Mouse (Mus musculus) hindbrain, embryonic 14.5 days (tissue): ENCODE results near the gene Atp6v1d. TPM values are rescaled to one million over a fixed set of nuclear protein-coding genes. Genes with fewer than 3 reads are reported as not detected.
A peak's percentile ranks its signal among the peaks of the same experiment; 100 is the strongest.

Source experiments
- ATAC-seq: fragments of 200-750 bp; cut with Nextera tagmentation; 2 replicates; pipeline ENCODE4 v1.8.0; 2017; ENCODE audit warnings: moderate number of reproducible peaks, mild to moderate bottlenecking, moderate TSS enrichment, moderate library complexity; ENCODE audit not compliant: low FRiP score
- DNase-seq: peaks from one replicate; pipeline ENCODE4 v3.0.0-alpha.2; 2015; ENCODE audit warnings: low spot score
- H3K27ac ChIP-seq: fragments of 300-500 bp; sonication (generic); 2 replicates; pipeline ENCODE4 v1.5.1; 2014; ENCODE audit warnings: mild to moderate bottlenecking, moderate library complexity
- H3K27me3 ChIP-seq: fragments of 300-500 bp; sonication (generic); 2 replicates; pipeline ENCODE4 v1.6.1; 2014; ENCODE audit warnings: mild to moderate bottlenecking, low read length, mixed read lengths; ENCODE audit not compliant: control insufficient read depth, insufficient read depth
- H3K36me3 ChIP-seq: fragments of 300-500 bp; sonication (generic); replicated peaks from 2 replicates; pipeline ENCODE4 v1.6.1; 2014; ENCODE audit not compliant: control insufficient read depth, insufficient read depth
- H3K4me1 ChIP-seq: fragments of 300-500 bp; sonication (generic); replicated peaks from 2 replicates; pipeline ENCODE4 v1.6.1; 2014; ENCODE audit warnings: antibody characterized with exemption, low read length, mixed read lengths; ENCODE audit not compliant: control insufficient read depth, insufficient read depth
- H3K4me2 ChIP-seq: fragments of 300-500 bp; sonication (generic); replicated peaks from 2 replicates; pipeline ENCODE4 v1.6.1; 2014; ENCODE audit warnings: mild to moderate bottlenecking, moderate library complexity
- H3K4me3 ChIP-seq: fragments of 300-500 bp; sonication (generic); replicated peaks from 2 replicates; pipeline ENCODE4 v1.5.1; 2014; ENCODE audit warnings: mild to moderate bottlenecking, low read length
- H3K9ac ChIP-seq: fragments of 300-500 bp; sonication (generic); 2 replicates; pipeline ENCODE4 v1.6.1; 2014
- H3K9me3 ChIP-seq: fragments of 300-500 bp; sonication (generic); 2 replicates; pipeline ENCODE4 v1.6.1; 2016; ENCODE audit warnings: low read length; ENCODE audit not compliant: control insufficient read depth
- WGBS: fragments of 180-500 bp; shearing (Covaris S2); extraction: QIAGEN DNeasy Blood & Tissue Kit; methylation state at CpG from one replicate; pipeline ENCODE4 v1.1.7; 2014; 5-methylcytosine and 5-hydroxymethylcytosine counted together
- polyA plus RNA-seq: library from polyadenylated mRNA; unstranded; fragments of >200 nt; fragmentation: Nextera tagmentation; extraction: Ambion mirVana; gene quantifications from 2 replicates; pipeline ENCODE4 v1.2.1, GENCODE M21; 2014

Gene Atp6v1d
- polyA plus RNA-seq: 128 and 135 TPM in 2 replicates

DNA sequence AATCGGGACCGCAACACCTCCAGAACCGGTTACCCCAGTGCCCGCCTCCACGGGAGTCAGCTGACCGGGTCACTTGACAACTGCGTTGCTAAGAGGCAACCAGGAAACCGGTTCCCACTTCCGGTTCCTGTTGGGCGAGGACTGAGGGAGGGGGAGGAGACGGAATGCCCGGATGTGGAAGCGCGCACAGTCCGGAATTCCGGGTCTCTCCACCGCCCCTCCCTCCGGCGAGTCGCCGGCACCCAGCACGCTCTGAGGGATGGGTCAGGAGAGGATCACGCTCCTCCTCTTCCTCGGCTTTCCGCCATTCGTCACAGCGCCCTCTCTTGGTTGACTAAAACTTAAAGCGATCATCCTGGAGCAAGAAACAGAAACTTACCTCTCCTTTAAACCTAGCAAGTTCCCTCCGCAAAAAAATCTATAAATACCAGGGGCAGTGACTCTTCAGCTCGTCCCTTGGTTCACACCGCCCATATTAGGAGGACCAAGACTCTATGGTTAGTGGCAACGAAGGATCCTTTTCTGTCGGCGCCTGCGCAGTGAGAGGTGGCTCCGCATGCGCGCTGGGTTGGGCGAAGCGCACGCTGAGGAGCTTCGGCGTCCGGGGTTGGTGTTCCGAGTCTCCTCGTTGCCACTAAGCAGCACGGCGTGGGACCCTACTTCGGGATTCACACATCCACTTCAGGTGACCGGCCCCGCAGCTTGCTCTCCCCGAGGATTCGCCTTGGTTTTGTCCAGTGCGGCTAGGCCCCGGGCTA lies at the start of gene Atp6v1d, which contains the start of gene Eif2s1:
Gene Atp6v1d (minus strand): TSS at position 143 of the 758 bp plus-strand sequence.
Gene Eif2s1 (plus strand): TSS at position 324 of the 758 bp plus-strand sequence.
- ATAC-seq: peak; percentile 100
- Histone ChIP-seq H3K4me1 (peaks cover 25% of the 10 kb centered on the region), H3K36me3 (peaks cover 9% of the 10 kb centered on the region), H3K27me3 (no peaks in the 10 kb centered on the region), H3K4me3 (peak within 1 kb of the TSS; percentile 70), H3K27ac (peak within 1 kb of the TSS; percentile 85), H3K4me2 (peak within 1 kb of the TSS; percentile 90), H3K9ac (peak within 1 kb of the TSS; percentile 77), H3K9me3 (no peaks in the 10 kb centered on the region)
- peak; percentile 99 for DNase-seq
- under 1% methylated on average over 54 of the region's 55 CpGs for WGBS

DNA sequence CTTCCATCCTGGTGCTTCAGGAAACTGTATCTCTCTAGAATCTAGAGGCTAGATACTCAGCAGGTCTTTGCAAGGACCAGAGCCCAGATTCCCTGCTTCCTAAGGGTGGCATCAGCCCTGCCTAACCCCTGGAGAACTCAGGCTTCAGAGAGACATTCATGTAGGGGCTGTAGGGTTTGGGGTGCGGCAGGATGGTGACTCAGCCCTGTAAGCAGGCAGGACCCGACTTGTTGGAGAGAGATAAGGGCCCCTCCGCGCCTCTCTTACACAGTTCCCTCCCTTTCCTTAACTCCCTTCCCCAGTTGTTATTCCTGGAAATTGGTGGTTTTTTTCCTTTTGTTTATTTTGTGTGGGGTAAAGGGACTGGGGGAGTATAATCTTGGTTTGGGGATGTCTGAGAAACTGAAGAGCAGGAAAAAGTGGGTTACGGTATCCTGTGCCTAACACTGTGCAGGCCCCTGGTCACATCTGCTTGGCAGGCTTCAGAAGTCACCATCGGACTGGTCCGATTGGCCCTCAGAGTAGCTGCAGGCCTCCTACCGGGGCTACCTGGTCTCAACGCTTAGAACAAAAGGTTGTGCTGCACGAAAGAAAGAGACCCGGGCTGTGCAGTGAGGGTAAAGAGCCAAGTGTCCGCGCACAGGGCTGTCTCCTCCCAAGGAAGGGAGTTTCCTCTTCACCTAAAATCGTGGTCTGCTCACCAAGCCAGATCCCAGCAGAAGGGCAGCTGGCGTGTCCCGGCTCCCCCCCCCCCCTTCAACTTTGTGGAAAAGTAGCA lies 49.4 kb upstream of the Atp6v1d start:
- WGBS: 10% methylated on average over 16 of the region's 16 CpGs
- no peak overlapping the region for H3K27ac ChIP-seq
- no peaks in the 10 kb centered on the region for H3K36me3 ChIP-seq
- peaks cover 2% of the 10 kb centered on the region; the same call in 1 of the 2 replicates for H3K9me3 ChIP-seq
- peak overlapping the region; percentile 17; the same call in 1 of the 2 replicates for H3K4me3 ChIP-seq
- no peak for DNase-seq
- H3K4me2 ChIP-seq: peak overlapping the region; percentile 48
- peaks cover 68% of the 10 kb centered on the region for H3K27me3 ChIP-seq
- H3K9ac ChIP-seq: no peak overlapping the region
- peaks cover 8% of the 10 kb centered on the region for H3K4me1 ChIP-seq
- no peak for ATAC-seq

DNA sequence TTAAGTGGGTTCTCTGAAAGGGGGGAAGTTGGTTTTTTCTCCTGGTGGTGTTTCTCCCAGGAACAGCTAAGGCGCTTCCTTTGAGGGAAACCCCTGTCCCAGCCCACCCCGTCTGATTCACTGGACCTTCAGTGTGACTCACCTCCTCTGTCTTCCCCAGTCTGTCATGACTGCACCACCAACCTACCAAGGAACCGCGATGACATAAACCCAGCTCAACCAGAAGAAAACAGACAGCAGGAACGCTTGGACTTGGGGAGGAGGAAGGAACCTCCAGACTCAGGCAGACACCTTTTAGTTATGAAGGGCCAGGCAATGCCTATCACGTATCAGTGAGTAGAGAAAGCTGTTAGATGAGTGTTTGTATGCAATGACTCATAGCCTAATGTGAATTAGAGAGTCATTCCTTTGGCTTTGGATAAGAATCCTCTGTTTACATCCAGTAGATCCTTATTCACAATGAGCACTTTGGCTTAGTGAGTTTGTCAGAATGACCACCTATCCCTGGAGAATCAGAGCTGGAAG lies 46.7 kb upstream of the Atp6v1d start:
- Histone ChIP-seq H3K4me1 (peaks cover 8% of the 10 kb centered on the region), H3K9ac (no peak overlapping the region), H3K4me3 (no peak overlapping the region), H3K4me2 (no peak overlapping the region), H3K27me3 (peaks cover 64% of the 10 kb centered on the region), H3K9me3 (peaks cover 2% of the 10 kb centered on the region; the same call in 1 of the 2 replicates), H3K27ac (no peak overlapping the region), H3K36me3 (no peaks in the 10 kb centered on the region)
- no peak for ATAC-seq
- DNase-seq: no peak
- WGBS: 79% methylated on average over 6 of the region's 6 CpGs

DNA sequence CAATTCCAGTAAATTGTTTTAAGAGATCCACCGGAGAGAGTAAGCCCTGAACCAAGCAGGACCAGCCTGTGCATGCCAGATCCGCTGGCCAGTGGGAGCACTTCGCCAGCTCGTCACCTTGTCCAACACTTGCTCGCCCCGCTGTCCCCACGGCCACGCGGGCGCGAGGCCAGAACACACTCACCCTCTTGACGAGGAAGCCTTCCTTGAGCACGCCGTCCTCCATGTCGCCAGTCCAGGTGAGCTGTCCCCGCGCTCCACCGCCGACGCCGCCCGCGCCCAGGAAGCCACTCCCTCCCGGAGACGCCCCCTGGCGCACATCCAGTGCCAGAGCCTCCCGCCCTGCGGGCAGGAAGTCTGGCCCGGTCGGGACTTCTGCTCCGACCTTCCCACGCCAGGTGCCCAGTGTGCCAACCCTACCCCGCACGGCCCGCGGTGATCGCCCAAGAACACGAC lies 45.3 kb upstream of the Atp6v1d start, which contains the start of gene Plek2:
Gene Plek2 (minus strand): TSS at position 258 of the 456 bp plus-strand sequence.
- 2% methylated on average over 38 of the region's 38 CpGs for WGBS
- Histone ChIP-seq H3K4me1 (peaks cover 7% of the 10 kb centered on the region), H3K36me3 (no peaks in the 10 kb centered on the region), H3K9me3 (peaks cover 2% of the 10 kb centered on the region; the same call in 1 of the 2 replicates), H3K9ac (peak within 1 kb of the TSS; percentile 55), H3K4me3 (peak within 1 kb of the TSS; percentile 39), H3K4me2 (peak within 1 kb of the TSS; percentile 93), H3K27me3 (peaks cover 52% of the 10 kb centered on the region), H3K27ac (no peak within 1 kb of the TSS)
- ATAC-seq (peak; percentile 53; the same call in 1 of the 2 replicates), DNase-seq (peak; percentile 42)

DNA sequence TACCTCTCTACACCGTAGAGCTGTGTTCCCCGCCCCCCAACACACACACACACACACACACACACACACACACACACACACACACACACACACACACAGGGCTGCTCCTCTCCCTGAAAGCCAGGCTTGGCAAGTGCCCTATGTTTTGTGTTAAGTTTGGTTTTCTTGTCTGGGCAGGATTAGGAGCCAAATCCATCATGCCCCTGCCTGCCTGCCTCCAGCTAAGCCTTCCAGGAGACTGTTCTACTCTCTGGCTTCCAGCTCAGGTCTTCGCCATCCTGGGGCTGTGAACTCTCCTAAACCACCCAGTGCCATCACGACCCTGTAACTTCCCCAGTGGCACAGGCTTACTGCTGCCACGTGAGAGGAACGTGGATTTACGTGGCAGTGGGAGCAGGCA lies 43.1 kb upstream of the Atp6v1d start:
- ATAC-seq (no peak), DNase-seq (no peak)
- Histone ChIP-seq H3K36me3 (no peaks in the 10 kb centered on the region), H3K4me2 (no peak overlapping the region), H3K27ac (no peak overlapping the region), H3K27me3 (peaks cover 30% of the 10 kb centered on the region), H3K4me3 (no peak overlapping the region), H3K9ac (no peak overlapping the region), H3K9me3 (peaks cover 2% of the 10 kb centered on the region; the same call in 1 of the 2 replicates), H3K4me1 (no peaks in the 10 kb centered on the region)
- WGBS: 80% methylated on average over 7 of the region's 7 CpGs

DNA sequence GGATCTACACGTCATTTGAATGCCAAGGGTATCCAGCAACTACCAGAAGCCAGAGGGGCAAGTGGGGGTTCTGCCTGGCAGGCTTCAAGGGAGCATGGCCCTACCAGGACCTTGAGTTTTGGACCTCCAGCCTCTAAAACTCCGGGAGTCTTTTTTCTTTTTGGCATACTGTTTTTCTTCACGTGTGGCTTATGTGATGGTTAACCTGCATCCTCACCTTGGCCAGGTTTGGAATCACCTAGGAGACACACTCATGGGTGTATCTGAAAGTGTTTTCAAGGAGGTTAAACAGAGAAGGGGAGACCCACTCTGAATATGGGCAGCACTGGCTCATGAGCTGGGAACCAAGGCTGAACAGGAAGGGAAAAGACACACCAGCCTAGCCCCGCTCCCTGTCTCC lies 41.9 kb upstream of the Atp6v1d start:
- no peak for DNase-seq
- Histone ChIP-seq H3K9me3 (no peaks in the 10 kb centered on the region), H3K27me3 (peaks cover 18% of the 10 kb centered on the region), H3K4me3 (no peak overlapping the region), H3K9ac (no peak overlapping the region), H3K27ac (no peak overlapping the region), H3K4me1 (no peaks in the 10 kb centered on the region), H3K4me2 (no peak overlapping the region), H3K36me3 (no peaks in the 10 kb centered on the region)
- no peak for ATAC-seq
- 83% methylated on average over 4 of the region's 4 CpGs for WGBS

DNA sequence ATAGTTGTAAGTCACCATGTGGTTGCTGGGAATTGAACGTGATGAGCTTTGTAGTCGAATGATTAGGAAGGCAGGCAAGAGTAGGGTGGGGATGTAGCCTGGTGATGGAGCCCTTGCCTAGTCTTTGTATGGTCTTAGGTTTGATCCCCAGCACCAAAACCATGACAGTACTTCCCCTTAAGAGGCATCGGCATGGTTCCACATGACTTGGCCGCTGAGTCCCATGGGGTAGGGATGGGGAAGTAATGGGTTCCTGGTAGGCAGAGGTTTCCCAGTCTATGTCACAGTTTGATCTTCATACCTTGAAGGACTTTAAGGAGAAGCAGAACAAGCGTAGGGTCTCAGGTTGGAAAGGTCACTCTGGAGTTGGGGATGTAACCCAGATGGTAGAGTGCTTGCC lies 40.0 kb upstream of the Atp6v1d start:
- ATAC-seq: no peak
- H3K9ac ChIP-seq: no peak overlapping the region
- DNase-seq: no peak
- H3K4me3 ChIP-seq: no peak overlapping the region
- H3K36me3 ChIP-seq: no peaks in the 10 kb centered on the region
- WGBS: 88% methylated on average over 5 of the region's 5 CpGs
- H3K27ac ChIP-seq: no peak overlapping the region
- 0 out of 2 replicates have a peak, but pooled peaks cover 7% of the 10 kb centered on the region for H3K27me3 ChIP-seq
- H3K4me1 ChIP-seq: no peaks in the 10 kb centered on the region
- H3K9me3 ChIP-seq: no peaks in the 10 kb centered on the region
- H3K4me2 ChIP-seq: no peak overlapping the region

DNA sequence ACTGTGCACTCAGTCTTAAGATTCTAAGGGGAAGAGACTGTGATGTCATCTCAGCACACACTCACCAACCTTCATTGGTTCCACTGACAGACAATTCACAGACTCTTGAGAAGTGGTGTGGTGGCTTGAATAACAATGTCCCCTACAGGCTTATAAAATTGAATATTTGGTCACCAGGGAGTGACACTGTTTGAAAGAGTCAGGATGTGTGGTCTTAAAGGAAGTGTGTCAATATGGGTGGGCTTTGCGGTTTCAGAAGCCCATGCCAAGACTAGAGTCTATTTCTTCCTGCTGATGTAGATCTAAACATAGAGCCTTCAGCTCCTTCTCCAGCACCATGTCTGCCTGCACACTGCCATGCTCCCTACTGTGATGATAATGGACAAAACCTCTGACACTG lies 36.4 kb upstream of the Atp6v1d start:
- DNase-seq: no peak
- no peak overlapping the region for H3K9ac ChIP-seq
- no peak overlapping the region for H3K4me2 ChIP-seq
- WGBS: 96% methylated on average over 1 of the region's 1 CpGs
- no peak for ATAC-seq
- H3K4me1 ChIP-seq: no peaks in the 10 kb centered on the region
- H3K4me3 ChIP-seq: no peak overlapping the region
- no peak overlapping the region for H3K27ac ChIP-seq
- no peaks in the 10 kb centered on the region for H3K27me3 ChIP-seq
- no peaks in the 10 kb centered on the region for H3K9me3 ChIP-seq
- no peaks in the 10 kb centered on the region for H3K36me3 ChIP-seq

DNA sequence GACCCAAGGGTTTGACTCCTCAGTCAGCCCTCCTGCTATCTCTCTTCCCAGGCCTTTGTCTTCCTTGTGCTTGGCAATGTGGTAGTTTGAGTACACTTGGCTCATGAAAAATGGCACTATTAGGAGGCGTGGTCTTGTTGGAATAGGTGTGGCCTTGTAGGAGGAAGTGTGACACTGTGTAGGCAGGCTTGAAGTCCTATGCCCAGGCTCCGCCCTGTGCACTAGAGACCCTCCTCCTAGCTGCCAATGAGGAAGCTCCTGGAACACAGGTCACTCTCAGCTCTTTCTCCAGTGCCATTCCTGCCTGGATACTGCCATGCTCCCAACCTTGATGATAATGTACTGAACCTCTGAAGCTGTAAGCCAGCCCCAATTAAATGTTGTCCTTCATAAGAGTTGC lies 29.7 kb upstream of the Atp6v1d start:
- Histone ChIP-seq H3K4me2 (no peak overlapping the region), H3K9me3 (0 out of 2 replicates have a peak, but pooled peaks cover 4% of the 10 kb centered on the region), H3K27ac (no peak overlapping the region), H3K36me3 (peaks cover 11% of the 10 kb centered on the region), H3K4me1 (no peaks in the 10 kb centered on the region), H3K4me3 (no peak overlapping the region), H3K9ac (no peak overlapping the region), H3K27me3 (no peaks in the 10 kb centered on the region)
- no peak for DNase-seq
- ATAC-seq: no peak
- WGBS: 91% methylated on average over 2 of the region's 2 CpGs
